Mouse (Mus musculus) embryonic facial prominence, embryonic 14.5 days (tissue): ENCODE measurements at regions not wholly inside any gene's neighbourhood (a gene's known extent, or its start where the extent isn't known, plus 50 kb on each side); places are given as distances from the start of the nearest gene placed in this dataset.

ENCODE experiments used
- ATAC-seq: fragments of 200-750 bp; cut with Nextera tagmentation; 2 replicates; pipeline ENCODE4 v1.8.0; 2017; ENCODE audit warnings: low read depth, moderate number of reproducible peaks, moderate TSS enrichment
- DNase-seq: peaks from one replicate; pipeline ENCODE4 v3.0.0-alpha.2; 2015; ENCODE audit warnings: low spot score
- H3K27ac ChIP-seq: fragments of 300-500 bp; sonication (generic); replicated peaks from 2 replicates; pipeline ENCODE4 v1.5.1; 2014; ENCODE audit warnings: low read depth, mild to moderate bottlenecking, low read length, moderate library complexity
- H3K27me3 ChIP-seq: fragments of 300-500 bp; sonication (generic); replicated peaks from 2 replicates; pipeline ENCODE4 v1.6.1; 2014; ENCODE audit warnings: low read length; ENCODE audit not compliant: control insufficient read depth, insufficient read depth
- H3K36me3 ChIP-seq: fragments of 300-500 bp; sonication (generic); 2 replicates; pipeline ENCODE4 v1.6.1; 2014; ENCODE audit warnings: low read length, mixed read lengths; ENCODE audit not compliant: control insufficient read depth, insufficient read depth
- H3K4me1 ChIP-seq: fragments of 300-500 bp; sonication (generic); 2 replicates; pipeline ENCODE4 v1.6.1; 2014; ENCODE audit warnings: antibody characterized with exemption, low read length; ENCODE audit not compliant: control insufficient read depth, insufficient read depth
- H3K4me2 ChIP-seq: fragments of 300-500 bp; sonication (generic); 2 replicates; pipeline ENCODE4 v1.6.1; 2014; ENCODE audit warnings: low read depth, mild to moderate bottlenecking, low read length, moderate library complexity, mixed read lengths
- H3K4me3 ChIP-seq: fragments of 300-500 bp; sonication (generic); 2 replicates; pipeline ENCODE4 v1.5.1; 2014; ENCODE audit warnings: low read depth, mild to moderate bottlenecking, low read length
- H3K9ac ChIP-seq: fragments of 300-500 bp; sonication (generic); 2 replicates; pipeline ENCODE4 v1.6.1; 2014; ENCODE audit warnings: low read depth, mild to moderate bottlenecking, low read length, moderate library complexity, mixed read lengths
- H3K9me3 ChIP-seq: fragments of 300-500 bp; sonication (generic); 2 replicates; pipeline ENCODE4 v1.6.1; 2016; ENCODE audit warnings: low read length; ENCODE audit not compliant: control insufficient read depth
- WGBS: fragments of 180-500 bp; shearing (Covaris S2); extraction: QIAGEN DNeasy Blood & Tissue Kit; methylation state at CpG from one replicate; pipeline ENCODE4 v1.1.7; 2014; 5-methylcytosine and 5-hydroxymethylcytosine counted together

GRCm38 (mm10) chr13:57307971-57308903 is 412.4 kb upstream of the Trpc7 start:
- H3K27ac ChIP-seq: no peak overlapping the region
- 29% methylated on average over 20 of the region's 20 CpGs for WGBS
- ATAC-seq (no peak), DNase-seq (peak; percentile 24)
- H3K4me3 ChIP-seq: no peak overlapping the region
- H3K4me2 ChIP-seq: no peak overlapping the region
- H3K36me3 ChIP-seq: no peaks in the 10 kb centered on the region
- H3K9me3 ChIP-seq: no peaks in the 10 kb centered on the region
- H3K9ac ChIP-seq: no peak overlapping the region; the same call in 1 of the 2 replicates
- H3K4me1 ChIP-seq: no peaks in the 10 kb centered on the region
- H3K27me3 ChIP-seq: no peaks in the 10 kb centered on the region

GRCm38 (mm10) chr13:57305586-57305985 is 409.8 kb upstream of the Trpc7 start:
- 78% methylated on average over 7 of the region's 7 CpGs for WGBS
- no peaks in the 10 kb centered on the region for H3K27me3 ChIP-seq
- no peaks in the 10 kb centered on the region for H3K4me1 ChIP-seq
- H3K9me3 ChIP-seq: no peaks in the 10 kb centered on the region
- H3K36me3 ChIP-seq: no peaks in the 10 kb centered on the region
- no peak for ATAC-seq
- H3K4me3 ChIP-seq: no peak overlapping the region
- no peak overlapping the region for H3K9ac ChIP-seq
- H3K27ac ChIP-seq: no peak overlapping the region
- DNase-seq: no peak
- no peak overlapping the region for H3K4me2 ChIP-seq

GRCm38 (mm10) chr13:57303805-57304204 is 408.0 kb upstream of the Trpc7 start:
- 73% methylated on average over 2 of the region's 2 CpGs for WGBS

GRCm38 (mm10) chr13:57291737-57292490 is 396.1 kb upstream of the Trpc7 start:
- H3K27ac ChIP-seq: no peak overlapping the region
- no peak overlapping the region for H3K4me2 ChIP-seq
- no peaks in the 10 kb centered on the region for H3K36me3 ChIP-seq
- no peaks in the 10 kb centered on the region for H3K9me3 ChIP-seq
- no peak overlapping the region for H3K9ac ChIP-seq
- DNase-seq (peak; percentile 27), ATAC-seq (no peak)
- WGBS: 58% methylated on average over 9 of the region's 9 CpGs
- H3K4me1 ChIP-seq: no peaks in the 10 kb centered on the region; the same call in 1 of the 2 replicates
- H3K4me3 ChIP-seq: no peak overlapping the region
- H3K27me3 ChIP-seq: no peaks in the 10 kb centered on the region

More at GRCm38 (mm10) chr13:57303805-57304204, 408.0 kb upstream of the Trpc7 start:
- H3K4me3 ChIP-seq: no peak overlapping the region
- no peak overlapping the region for H3K9ac ChIP-seq
- no peaks in the 10 kb centered on the region for H3K9me3 ChIP-seq
- no peak for ATAC-seq
- no peaks in the 10 kb centered on the region for H3K4me1 ChIP-seq
- H3K27ac ChIP-seq: no peak overlapping the region
- DNase-seq: no peak
- H3K36me3 ChIP-seq: no peaks in the 10 kb centered on the region
- H3K27me3 ChIP-seq: no peaks in the 10 kb centered on the region
- no peak overlapping the region for H3K4me2 ChIP-seq

- ATAC-seq (no peak), DNase-seq (no peak)
- H3K27ac ChIP-seq: no peak overlapping the region
- H3K27me3 ChIP-seq: no peaks in the 10 kb centered on the region
- H3K4me1 ChIP-seq: no peaks in the 10 kb centered on the region; the same call in 1 of the 2 replicates
- no peaks in the 10 kb centered on the region for H3K9me3 ChIP-seq
- H3K36me3 ChIP-seq: no peaks in the 10 kb centered on the region
- H3K9ac ChIP-seq: no peak overlapping the region
- no peak overlapping the region for H3K4me3 ChIP-seq
- no peak overlapping the region for H3K4me2 ChIP-seq
- WGBS: 85% methylated on average over 2 of the region's 2 CpGs
These were observed 390.4 kb upstream of the Trpc7 start for GRCm38 (mm10) chr13:57286168-57286567.

GRCm38 (mm10) chr13:57282816-57283215 is 387.0 kb upstream of the Trpc7 start:
- DNase-seq (no peak), ATAC-seq (no peak)
- H3K27ac ChIP-seq: no peak overlapping the region
- H3K4me1 ChIP-seq: no peaks in the 10 kb centered on the region; the same call in 1 of the 2 replicates
- H3K27me3 ChIP-seq: no peaks in the 10 kb centered on the region
- 71% methylated on average over 8 of the region's 8 CpGs for WGBS
- no peaks in the 10 kb centered on the region for H3K9me3 ChIP-seq
- no peaks in the 10 kb centered on the region for H3K36me3 ChIP-seq
- no peak overlapping the region for H3K9ac ChIP-seq
- no peak overlapping the region for H3K4me3 ChIP-seq
- H3K4me2 ChIP-seq: no peak overlapping the region

GRCm38 (mm10) chr13:57281941-57282710 is 386.3 kb upstream of the Trpc7 start:
- 51% methylated on average over 24 of the region's 24 CpGs for WGBS
- H3K4me2 ChIP-seq: no peak overlapping the region
- DNase-seq (no peak), ATAC-seq (no peak)
- no peaks in the 10 kb centered on the region for H3K4me1 ChIP-seq
- no peaks in the 10 kb centered on the region for H3K27me3 ChIP-seq
- H3K27ac ChIP-seq: no peak overlapping the region
- H3K9me3 ChIP-seq: no peaks in the 10 kb centered on the region
- no peaks in the 10 kb centered on the region for H3K36me3 ChIP-seq
- H3K9ac ChIP-seq: no peak overlapping the region
- no peak overlapping the region for H3K4me3 ChIP-seq

GRCm38 (mm10) chr13:57281504-57281903 is 385.7 kb upstream of the Trpc7 start:
- ATAC-seq: no peak
- peak; percentile 72 for DNase-seq
- Histone ChIP-seq H3K36me3 (no peaks in the 10 kb centered on the region), H3K9me3 (no peaks in the 10 kb centered on the region), H3K4me1 (no peaks in the 10 kb centered on the region), H3K9ac (no peak overlapping the region), H3K4me3 (no peak overlapping the region), H3K4me2 (no peak overlapping the region), H3K27me3 (no peaks in the 10 kb centered on the region), H3K27ac (no peak overlapping the region)
- 25% methylated on average over 3 of the region's 3 CpGs for WGBS
